ENCODE assay signal across 8 mouse cellular contexts in genomic region chr9:56825476-56826213, GRCm38 (mm10). TPM values are rescaled to one million over a fixed set of nuclear protein-coding genes. Genes with fewer than 3 reads are reported as not detected.
DNase-seq lines count a peak whose midpoint lies in the region; ATAC-seq and TF ChIP-seq lines count a peak whose summit lies in the region.

No protein-coding gene starts in this region.

- H3K27ac ChIP-seq in heart, embryonic 16.5 days (ENCODE audit: low read length): no peak overlapping the region
- no peak overlapping the region for H3K27ac ChIP-seq in heart, adult 2 months
- peak overlapping the region; percentile 73 for H3K27ac ChIP-seq in hindbrain, embryonic 10.5 days
- H3K27ac ChIP-seq in midbrain, embryonic 14.5 days (replicated peaks; ENCODE audit: low read depth, low read length): no peak overlapping the region

- peaks cover 3% of the 10 kb centered on the region for H3K4me1 ChIP-seq in heart, embryonic 16.5 days (ENCODE audit: control insufficient read depth, insufficient read depth, low read length)
- no peaks in the 10 kb centered on the region for H3K4me1 ChIP-seq in heart, adult 2 months (ENCODE audit: control insufficient read depth, insufficient read depth, low read length)
- H3K4me1 ChIP-seq in hindbrain, embryonic 10.5 days (replicated peaks): peaks cover 32% of the 10 kb centered on the region
- peaks cover 28% of the 10 kb centered on the region for H3K4me1 ChIP-seq in midbrain, embryonic 14.5 days (ENCODE audit: control insufficient read depth, insufficient read depth, low read length)

- peaks cover 17% of the 10 kb centered on the region for H3K27me3 ChIP-seq in heart, embryonic 16.5 days (ENCODE audit: control insufficient read depth, insufficient read depth, low read length)
- H3K27me3 ChIP-seq in heart, adult 2 months (ENCODE audit: control insufficient read depth, insufficient read depth, low read length): no peaks in the 10 kb centered on the region
- H3K27me3 ChIP-seq in hindbrain, embryonic 10.5 days (ENCODE audit: insufficient read depth, poor library complexity, severe bottlenecking): peaks cover 31% of the 10 kb centered on the region
- H3K27me3 ChIP-seq in midbrain, embryonic 14.5 days (ENCODE audit: control insufficient read depth, insufficient read depth, low read length): no peaks in the 10 kb centered on the region

- intact Hi-C loops in heart, adult 2 months (cut with DNase I): loop anchor here (10.0 kb wide), 1 partner anchor 101 kb away; no protein-coding TSS in a partner anchor

- ATAC-seq in heart, embryonic 16.5 days (replicated peaks; ENCODE audit: extremely low read depth, insufficient read depth, low FRiP score): no peak
- no peak for ATAC-seq in midbrain, embryonic 14.5 days (ENCODE audit: low FRiP score, low TSS enrichment)

- no peaks in the 10 kb centered on the region for H3K79me2 ChIP-seq in heart, adult 2 months (replicated peaks; ENCODE audit: control insufficient read depth, insufficient read depth, low read length)

- H3K4me2 ChIP-seq in heart, embryonic 16.5 days (ENCODE audit: low read depth, low read length): peak overlapping the region; percentile 42
- peak overlapping the region; percentile 56 for H3K4me2 ChIP-seq in midbrain, embryonic 14.5 days (ENCODE audit: low read length)

- peak overlapping the region; percentile 21; the same call in 1 of the 2 replicates for H3K9ac ChIP-seq in heart, embryonic 16.5 days (ENCODE audit: low read length)
- no peak overlapping the region for H3K9ac ChIP-seq in heart, adult 2 months (ENCODE audit: low read depth, low read length)
- H3K9ac ChIP-seq in midbrain, embryonic 14.5 days (replicated peaks; ENCODE audit: low read length): peak overlapping the region; percentile 37

- TF ChIP-seq POLR2A in heart, adult 2 months (IDR thresholded peaks at IDR 0.05; ENCODE audit: insufficient read depth, low read depth, low read length): no peak

- no peaks in the 10 kb centered on the region for H3K36me3 ChIP-seq in heart, embryonic 16.5 days (ENCODE audit: control insufficient read depth, insufficient read depth)
- no peaks in the 10 kb centered on the region for H3K36me3 ChIP-seq in heart, adult 2 months (ENCODE audit: control insufficient read depth, insufficient read depth, low read length)
- H3K36me3 ChIP-seq in hindbrain, embryonic 10.5 days: no peaks in the 10 kb centered on the region
- H3K36me3 ChIP-seq in midbrain, embryonic 14.5 days (ENCODE audit: control insufficient read depth, insufficient read depth, low read length): no peaks in the 10 kb centered on the region

- no peak for DNase-seq in heart, adult 2 months
- DNase-seq in embryo, embryonic 10 days (ENCODE audit: low spot score): peak; percentile 63
- DNase-seq in hindbrain, embryonic 10.5 days (ENCODE audit: low spot score): peak; percentile 31
- peak; percentile 65 for DNase-seq in midbrain, embryonic 14.5 days
- no peak for DNase-seq in gastrocnemius, adult 18-20 months (ENCODE audit: low spot score)
- no peak for DNase-seq in thymus, postnatal 25 days
- no peak for DNase-seq in frontal cortex, postnatal 25 days (ENCODE audit: low spot score in 2 of 2)

- no peaks in the 10 kb centered on the region for H3K9me3 ChIP-seq in heart, embryonic 16.5 days (replicated peaks; ENCODE audit: control insufficient read depth, low read length)
- H3K9me3 ChIP-seq in hindbrain, embryonic 10.5 days: no peaks in the 10 kb centered on the region
- H3K9me3 ChIP-seq in midbrain, embryonic 14.5 days (ENCODE audit: control insufficient read depth, low read length): no peaks in the 10 kb centered on the region

- TF ChIP-seq EP300 in heart, adult 2 months (IDR thresholded peaks at IDR 0.05; ENCODE audit: insufficient read depth, low read depth, low read length): no peak

- WGBS in heart, embryonic 16.5 days: 20% methylated on average over 21 of the region's 21 CpGs
- WGBS in heart, adult 2 months: 32% methylated on average over 21 of the region's 21 CpGs
- 11% methylated on average over 21 of the region's 21 CpGs for WGBS in hindbrain, embryonic 10.5 days
- 11% methylated on average over 21 of the region's 21 CpGs for WGBS in midbrain, embryonic 14.5 days

- TF ChIP-seq CTCF in heart, adult 2 months (IDR thresholded peaks at IDR 0.05): no peak

- H3K4me3 ChIP-seq in heart, embryonic 16.5 days (ENCODE audit: low read length): peak overlapping the region; percentile 18
- H3K4me3 ChIP-seq in heart, adult 2 months: no peak overlapping the region
- H3K4me3 ChIP-seq in hindbrain, embryonic 10.5 days: peak overlapping the region; percentile 47
- H3K4me3 ChIP-seq in midbrain, embryonic 14.5 days (replicated peaks; ENCODE audit: low read depth, low read length): peak overlapping the region; percentile 20; the same call in 1 of the 2 replicates

RNA-seq across cellular contexts. Expression of gene Lingo1, which starts 29.4 kb away (rescaled TPM):
- polyA plus RNA-seq in heart, embryonic 16.5 days (2015; fragmentation: Nextera tagmentation; extraction: Ambion mirVana): 1.3 and 1.8 TPM in 2 replicates
- 1 to 10 TPM; 1.2 to 1.3 TPM for total RNA-seq in heart, adult 2 months (2021)
- 5.5 and 6.1 TPM in 2 replicates for polyA plus RNA-seq in heart, adult 2 months (2012; rRNA removed)
- polyA plus RNA-seq in hindbrain, embryonic 10.5 days (2016; fragmentation: Nextera tagmentation; extraction: Ambion mirVana): 5.1 and 9.9 TPM in 2 replicates
- 49.4 and 72.2 TPM in 2 replicates for polyA plus RNA-seq in midbrain, embryonic 14.5 days (2014; fragmentation: Nextera tagmentation; extraction: Ambion mirVana)
- total RNA-seq in gastrocnemius, adult 18-20 months (2021): under 1 TPM; 0.37 to 0.66 TPM

RNA-seq across cellular contexts. Expression of gene Odf3l1, which starts 38.8 kb away (rescaled TPM):
- 0.22 TPM in 2 replicates for polyA plus RNA-seq in heart, embryonic 16.5 days (2015; fragmentation: Nextera tagmentation; extraction: Ambion mirVana)
- not detected for total RNA-seq in heart, adult 2 months (2021)
- 1.5 and 1.6 TPM in 2 replicates for polyA plus RNA-seq in heart, adult 2 months (2012; rRNA removed)
- 0.14 TPM in 1 of 2 replicates, not detected in the other for polyA plus RNA-seq in hindbrain, embryonic 10.5 days (2016; fragmentation: Nextera tagmentation; extraction: Ambion mirVana)
- not detected in 2 replicates for polyA plus RNA-seq in midbrain, embryonic 14.5 days (2014; fragmentation: Nextera tagmentation; extraction: Ambion mirVana)
- not detected for total RNA-seq in gastrocnemius, adult 18-20 months (2021)

RNA-seq across cellular contexts. Expression of gene Cspg4, which starts 39.2 kb away (rescaled TPM):
- polyA plus RNA-seq in heart, embryonic 16.5 days (2015; fragmentation: Nextera tagmentation; extraction: Ambion mirVana): 29.3 and 38.6 TPM in 2 replicates
- 10 to 100 TPM; 12.7 to 13.7 TPM for total RNA-seq in heart, adult 2 months (2021)
- 15.7 and 17.1 TPM in 2 replicates for polyA plus RNA-seq in heart, adult 2 months (2012; rRNA removed)
- polyA plus RNA-seq in hindbrain, embryonic 10.5 days (2016; fragmentation: Nextera tagmentation; extraction: Ambion mirVana): 1.9 and 2.0 TPM in 2 replicates
- 4.1 TPM in 2 replicates for polyA plus RNA-seq in midbrain, embryonic 14.5 days (2014; fragmentation: Nextera tagmentation; extraction: Ambion mirVana)
- 1 to 10 TPM; 2.9 to 5.8 TPM for total RNA-seq in gastrocnemius, adult 18-20 months (2021)

Comparison
In these comparisons a context has a peak if more than half of its experiments do, and no peak if none do; other contexts are left out.
1. DNase-seq: peak in embryo, embryonic 10 days (single experiment), hindbrain, embryonic 10.5 days (single experiment) and midbrain, embryonic 14.5 days (single experiment); none in heart, adult 2 months (0 of 2), gastrocnemius, adult 18-20 months (single experiment), thymus, postnatal 25 days (single experiment) and frontal cortex, postnatal 25 days (0 of 2).